Mouse (Mus musculus): ENCODE data around the gene Eif4ebp2. TPM values are rescaled to one million over a fixed set of nuclear protein-coding genes. Genes with fewer than 3 reads are reported as not detected.

Gene Eif4ebp2
- total RNA-seq, 2 experiments from 2014 or later, result 47.6 to 57.0 TPM

GRCm38 (mm10) chr10:61451463-61451930 is 964 bp downstream of the Eif4ebp2 start:
- no peak for TF ChIP-seq CTCF (conservative IDR thresholded peaks at IDR 0.05)
- Histone ChIP-seq H3K4me3 (peak overlapping the region; percentile 99), H3K27ac (peak overlapping the region; percentile 89)
- no peak for DNase-seq (ENCODE audit: low spot score in 2 of 2)

DNA sequence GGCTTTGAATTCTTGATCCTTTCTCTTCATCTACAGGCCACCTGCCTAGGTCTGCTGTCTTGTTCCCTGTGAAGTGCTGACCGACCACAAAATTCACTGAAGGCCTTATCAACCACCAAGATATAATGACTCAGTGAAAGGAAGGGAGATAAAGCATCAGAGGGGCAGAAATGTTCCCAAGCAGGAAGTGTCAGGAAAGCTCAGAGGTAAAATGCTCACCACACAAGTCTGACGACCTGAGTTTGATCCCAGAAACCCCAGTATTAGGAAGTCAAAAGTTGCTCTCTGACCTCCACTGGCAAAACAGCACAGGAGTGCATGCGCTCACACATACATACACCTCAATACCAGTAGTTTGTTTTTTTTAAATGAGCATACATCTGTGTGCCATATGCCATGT is 3.6 kb downstream of the Eif4ebp2 start:
- no peak for DNase-seq (ENCODE audit: low spot score in 2 of 2)
- no peak overlapping the region for H3K27ac ChIP-seq
- no peak for TF ChIP-seq CTCF (conservative IDR thresholded peaks at IDR 0.05)
- H3K4me3 ChIP-seq, result no peak overlapping the region

- Histone ChIP-seq H3K4me3 (no peak overlapping the region), H3K27ac (peak overlapping the region; percentile 24; the same call in 1 of the 2 replicates)
- DNase-seq (ENCODE audit: low spot score in 2 of 2), result no peak
- TF ChIP-seq CTCF (conservative IDR thresholded peaks at IDR 0.05), result no peak
Measured at GRCm38 (mm10) chr10:61447581-61448353, 4.7 kb downstream of the Eif4ebp2 start.

DNA sequence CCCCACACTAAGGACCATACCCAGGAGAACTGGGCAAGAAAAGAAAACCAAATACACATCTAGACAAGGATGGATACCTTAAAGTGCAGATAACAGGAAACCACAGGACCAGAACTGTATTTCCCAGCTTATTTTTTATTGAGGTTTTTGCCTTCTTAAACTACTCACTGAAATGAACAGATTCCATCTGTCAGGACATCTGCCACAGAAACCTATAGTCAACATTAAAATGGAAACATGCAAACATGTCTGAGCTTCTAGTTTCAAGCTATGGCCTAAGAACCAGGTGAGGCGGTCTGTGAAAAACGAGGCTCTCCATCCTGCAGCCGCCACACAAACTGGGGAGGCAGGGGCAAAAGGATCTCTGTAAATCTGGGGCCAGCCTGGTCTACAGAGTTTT is 7.4 kb downstream of the Eif4ebp2 start:
- no peak for DNase-seq (ENCODE audit: low spot score in 2 of 2)
- no peak for TF ChIP-seq CTCF (conservative IDR thresholded peaks at IDR 0.05)
- H3K4me3 ChIP-seq, result no peak overlapping the region
- peak overlapping the region; percentile 73; the same call in 1 of the 2 replicates for H3K27ac ChIP-seq

GRCm38 (mm10) chr10:61443876-61444275 is 8.6 kb downstream of the Eif4ebp2 start:
- no peak for DNase-seq (ENCODE audit: low spot score in 2 of 2)
- TF ChIP-seq CTCF (conservative IDR thresholded peaks at IDR 0.05), result no peak
- Histone ChIP-seq H3K27ac (peak overlapping the region; percentile 73), H3K4me3 (no peak overlapping the region)

DNA sequence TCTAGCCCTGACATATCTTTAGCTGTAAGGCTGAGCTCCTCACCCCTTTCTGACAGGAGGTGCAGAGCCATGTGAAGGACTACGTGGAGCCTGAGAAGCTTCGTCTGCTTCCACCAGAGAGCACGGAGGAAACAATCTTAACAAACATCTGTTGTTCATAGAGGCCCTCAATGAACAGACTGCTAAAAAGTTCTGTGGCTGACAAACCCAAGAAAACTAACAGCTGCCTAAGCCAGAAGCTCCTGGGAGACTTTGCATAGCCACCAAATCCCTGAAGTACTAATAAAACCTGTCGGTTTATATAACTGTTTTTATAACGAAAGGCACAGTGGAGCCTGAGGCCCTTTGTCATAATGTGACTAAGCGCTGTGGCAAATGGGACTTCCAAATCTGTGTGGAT is 9.0 kb downstream of the Eif4ebp2 start:
- DNase-seq (ENCODE audit: low spot score in 2 of 2), result no peak
- H3K27ac ChIP-seq, result peak overlapping the region; percentile 73

GRCm38 (mm10) chr10:61440202-61440800 is 12.2 kb downstream of the Eif4ebp2 start:
- DNase-seq (ENCODE audit: low spot score in 2 of 2), result no peak
- Histone ChIP-seq H3K27ac (no peak overlapping the region), H3K4me3 (no peak overlapping the region)
- TF ChIP-seq CTCF (conservative IDR thresholded peaks at IDR 0.05), result no peak

More for the DNA sequence above, 9.0 kb downstream of the Eif4ebp2 start:
- H3K4me3 ChIP-seq, result no peak overlapping the region
- TF ChIP-seq CTCF (conservative IDR thresholded peaks at IDR 0.05), result no peak

DNA sequence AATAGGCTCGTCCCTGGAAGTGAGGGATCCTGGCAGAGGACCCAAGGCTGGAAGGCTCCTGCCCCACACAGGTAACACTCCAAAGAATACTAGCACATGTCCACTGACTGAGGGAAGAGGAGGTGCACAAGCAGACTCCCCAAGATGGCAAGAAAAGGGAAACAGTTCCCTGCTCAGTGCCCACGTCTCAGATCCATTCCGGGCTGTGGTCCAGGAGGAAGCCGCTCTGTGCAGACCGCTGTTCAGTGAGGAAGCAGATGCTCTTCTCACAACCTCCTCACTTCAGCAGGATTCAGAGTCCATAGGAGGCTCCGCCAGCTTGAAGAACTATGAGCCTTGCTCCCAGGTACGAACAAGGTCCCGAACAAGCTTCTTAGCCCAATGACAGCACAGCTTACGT is 21.1 kb downstream of the Eif4ebp2 start:
- H3K4me3 ChIP-seq, result no peak overlapping the region
- DNase-seq (ENCODE audit: low spot score in 2 of 2), result peak; percentile 54 to 74
- TF ChIP-seq CTCF (conservative IDR thresholded peaks at IDR 0.05), result no peak
- H3K27ac ChIP-seq, result no peak overlapping the region; the same call in 1 of the 2 replicates

DNA sequence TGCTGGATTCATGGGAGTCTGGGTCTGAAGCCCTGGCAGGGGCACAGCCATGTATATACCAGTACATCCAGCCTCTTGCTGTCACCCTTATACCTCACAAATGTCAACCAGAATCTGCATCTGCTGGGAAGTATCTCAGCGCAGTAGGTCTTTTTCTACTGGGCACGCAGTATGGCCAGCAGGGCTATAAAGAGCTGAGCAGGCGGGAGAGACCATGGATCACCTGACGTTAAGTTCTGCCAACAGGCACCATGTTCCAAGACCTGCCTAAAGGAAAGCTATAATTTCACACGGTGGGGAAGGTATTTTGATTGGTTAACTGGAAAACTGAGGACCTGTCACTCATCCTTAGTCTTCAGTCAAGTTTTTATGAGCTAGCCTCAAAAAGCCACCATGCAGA is 23.4 kb downstream of the Eif4ebp2 start:
- TF ChIP-seq CTCF (conservative IDR thresholded peaks at IDR 0.05), result no peak
- no peak for DNase-seq (ENCODE audit: low spot score in 2 of 2)
- Histone ChIP-seq H3K27ac (no peak overlapping the region), H3K4me3 (no peak overlapping the region)

DNA sequence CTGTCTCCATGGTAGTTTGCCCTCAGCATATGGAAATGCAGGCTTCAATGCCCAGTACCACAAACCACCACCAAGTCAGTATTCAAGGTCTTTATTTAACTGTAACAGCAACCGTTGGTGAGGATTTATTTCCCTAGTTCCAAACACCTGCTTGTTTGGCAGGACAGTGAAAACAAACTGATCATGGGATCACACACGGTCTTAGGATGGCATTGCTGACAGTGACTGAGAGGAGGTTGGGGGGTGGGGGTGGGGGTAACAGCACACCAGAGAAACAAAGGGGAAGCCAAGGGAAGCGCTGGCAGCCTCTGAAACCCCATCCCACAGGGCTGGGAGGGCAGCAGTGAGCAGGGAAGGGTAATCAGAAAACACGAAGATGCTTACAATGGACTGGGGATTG is 24.0 kb downstream of the Eif4ebp2 start:
- DNase-seq (ENCODE audit: low spot score in 2 of 2), result no peak
- Histone ChIP-seq H3K4me3 (no peak overlapping the region), H3K27ac (no peak overlapping the region)
- no peak for TF ChIP-seq CTCF (conservative IDR thresholded peaks at IDR 0.05)

- no peak overlapping the region for H3K4me3 ChIP-seq
- no peak for DNase-seq (ENCODE audit: low spot score in 2 of 2)
- H3K27ac ChIP-seq, result no peak overlapping the region
- no peak for TF ChIP-seq CTCF (conservative IDR thresholded peaks at IDR 0.05)
Measured at GRCm38 (mm10) chr10:61427951-61428350, 24.5 kb downstream of the Eif4ebp2 start.

DNA sequence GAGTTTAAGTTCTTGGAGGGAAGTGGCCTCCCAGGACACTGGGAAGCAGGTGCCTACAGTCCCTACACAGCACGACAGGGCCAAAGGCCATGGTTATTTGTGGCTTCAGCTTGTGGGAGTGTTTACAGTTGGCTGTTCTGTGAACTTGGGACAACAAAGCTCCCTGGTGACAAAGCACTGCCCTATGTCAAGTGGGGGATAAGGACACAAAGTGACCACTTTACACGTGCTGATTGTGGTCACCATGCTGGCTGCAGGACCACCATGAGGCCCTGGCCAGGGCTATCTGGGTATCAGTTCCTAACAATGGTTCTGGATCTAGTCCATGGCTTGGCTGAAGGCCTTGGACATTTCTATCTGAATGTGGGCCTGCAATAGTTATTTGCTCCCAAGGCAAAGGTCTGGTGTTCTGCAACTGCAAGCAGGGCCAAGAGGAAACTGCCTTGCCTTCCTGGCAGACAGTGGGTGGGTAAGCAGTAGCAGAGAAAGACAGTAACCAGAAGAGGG is 26.2 kb downstream of the Eif4ebp2 start:
- TF ChIP-seq CTCF (conservative IDR thresholded peaks at IDR 0.05), result no peak
- no peak overlapping the region for H3K4me3 ChIP-seq
- peak overlapping the region; percentile 32; the same call in 1 of the 2 replicates for H3K27ac ChIP-seq
- no peak for DNase-seq (ENCODE audit: low spot score in 2 of 2)

GRCm38 (mm10) chr10:61425047-61425446 is 27.4 kb downstream of the Eif4ebp2 start:
- no peak for DNase-seq (ENCODE audit: low spot score in 2 of 2)
- H3K27ac ChIP-seq, result no peak overlapping the region
- TF ChIP-seq CTCF (conservative IDR thresholded peaks at IDR 0.05), result no peak
- no peak overlapping the region for H3K4me3 ChIP-seq

Data from layer of hippocampus, adult 2 months (tissue).